Mouse (Mus musculus): ENCODE measurements at regions not wholly inside any gene's neighbourhood (a gene's known extent, or its start where the extent isn't known, plus 50 kb on each side); places are given as distances from the start of the nearest gene placed in this dataset.
A peak's percentile ranks its signal among the peaks of the same experiment; 100 is the strongest.

DNA sequence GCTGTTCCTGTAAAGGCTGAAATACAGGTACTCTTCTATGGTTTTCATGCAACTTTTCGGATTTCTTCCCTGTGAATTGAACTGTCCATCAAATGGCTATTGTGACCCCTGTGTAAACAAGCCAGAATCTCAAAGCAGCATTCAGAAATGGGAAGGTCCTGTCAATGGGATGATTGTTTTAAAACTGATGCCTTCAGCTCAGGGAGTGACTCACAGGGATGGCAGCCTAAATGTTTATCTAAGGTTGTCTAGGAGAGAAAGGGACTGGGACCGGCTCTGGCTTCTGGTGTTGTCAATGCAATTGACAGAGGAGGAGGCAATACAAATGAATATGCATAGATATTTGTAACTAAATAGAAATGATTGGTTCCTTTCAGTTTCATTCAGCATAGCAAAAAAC is 421.3 kb downstream of the Epha4 start:
- Histone ChIP-seq H3K4me1 (ENCODE audit: insufficient read depth, low read length) (no peaks in the 10 kb centered on the region), H3K9ac (replicated peaks; ENCODE audit: low read length, poor library complexity, severe bottlenecking) (no peak overlapping the region), H3K9me3 (ENCODE audit: low read length) (no peaks in the 10 kb centered on the region), H3K36me3 (ENCODE audit: insufficient read depth, low read length) (no peaks in the 10 kb centered on the region), H3K27ac (ENCODE audit: low read depth, low read length) (no peak overlapping the region), H3K27me3 (ENCODE audit: insufficient read depth, low read length) (no peaks in the 10 kb centered on the region), H3K4me3 (ENCODE audit: low read depth, low read length) (no peak overlapping the region), H3K4me2 (ENCODE audit: low read depth, low read length, poor library complexity, severe bottlenecking) (no peak overlapping the region)
- 45% methylated on average over 2 of the region's 2 CpGs for WGBS
- ATAC-seq (ENCODE audit: low FRiP score) (no peak), DNase-seq (ENCODE audit: low spot score) (no peak)
- TF ChIP-seq CTCF (IDR thresholded peaks at IDR 0.05): no peak

- peak; percentile 19 for DNase-seq (ENCODE audit: low spot score)
- Histone ChIP-seq H3K4me3 (ENCODE audit: low read depth, low read length) (no peak overlapping the region), H3K36me3 (ENCODE audit: insufficient read depth, low read length) (no peaks in the 10 kb centered on the region), H3K4me1 (ENCODE audit: insufficient read depth, low read length) (no peaks in the 10 kb centered on the region; the same call in 1 of the 2 replicates), H3K9me3 (ENCODE audit: low read length) (no peaks in the 10 kb centered on the region), H3K9ac (replicated peaks; ENCODE audit: low read length, poor library complexity, severe bottlenecking) (no peak overlapping the region), H3K4me2 (ENCODE audit: low read depth, low read length, poor library complexity, severe bottlenecking) (no peak overlapping the region), H3K27ac (ENCODE audit: low read depth, low read length) (no peak overlapping the region), H3K27me3 (ENCODE audit: insufficient read depth, low read length) (peaks cover 5% of the 10 kb centered on the region; the same call in 1 of the 2 replicates)
- ATAC-seq (ENCODE audit: low FRiP score): no peak
- no peak for TF ChIP-seq CTCF (IDR thresholded peaks at IDR 0.05)
- 20% methylated on average over 12 of the region's 12 CpGs for WGBS
These were observed 413.1 kb downstream of the Epha4 start for GRCm38 (mm10) chr1:77101726-77102272.

DNA sequence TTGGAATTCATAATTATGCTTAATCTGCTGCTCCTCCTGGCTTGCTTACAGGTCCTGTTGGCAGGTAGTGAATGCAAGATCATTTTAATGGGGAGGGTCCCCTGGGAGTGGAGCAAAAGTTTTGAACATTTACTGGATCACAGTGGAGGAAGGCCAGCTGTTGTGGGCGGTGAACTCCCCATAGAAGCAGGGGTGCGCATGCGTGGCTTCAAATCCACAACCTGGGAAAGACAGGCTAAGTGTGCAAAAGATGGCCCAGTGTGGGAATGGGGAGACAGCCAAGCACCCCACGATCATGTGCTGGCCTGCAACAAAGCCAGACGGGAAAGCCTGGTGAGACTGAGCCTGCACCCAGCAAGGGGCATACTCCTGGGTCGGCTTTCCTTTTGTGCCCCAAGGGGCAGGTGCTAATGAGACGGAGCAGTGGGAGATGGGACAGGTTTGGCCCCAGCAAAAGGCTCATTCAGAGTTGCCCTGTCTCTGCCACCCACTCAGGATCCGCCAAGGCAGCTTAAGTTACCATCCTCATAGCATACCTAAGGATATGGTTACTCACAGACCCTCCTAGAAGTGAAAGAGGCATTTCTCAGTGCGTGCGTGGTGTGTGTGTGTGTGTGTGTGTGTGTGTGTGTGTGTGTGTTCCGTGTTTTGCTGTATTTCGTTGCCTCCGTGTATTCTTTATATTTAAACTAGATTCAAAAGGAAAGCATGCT is 412.3 kb downstream of the Epha4 start:
- Histone ChIP-seq H3K36me3 (ENCODE audit: insufficient read depth, low read length) (no peaks in the 10 kb centered on the region), H3K4me3 (ENCODE audit: low read depth, low read length) (no peak overlapping the region), H3K27ac (ENCODE audit: low read depth, low read length) (no peak overlapping the region), H3K9me3 (ENCODE audit: low read length) (no peaks in the 10 kb centered on the region), H3K27me3 (ENCODE audit: insufficient read depth, low read length) (peaks cover 5% of the 10 kb centered on the region; the same call in 1 of the 2 replicates), H3K4me1 (ENCODE audit: insufficient read depth, low read length) (no peaks in the 10 kb centered on the region; the same call in 1 of the 2 replicates), H3K9ac (replicated peaks; ENCODE audit: low read length, poor library complexity, severe bottlenecking) (no peak overlapping the region), H3K4me2 (ENCODE audit: low read depth, low read length, poor library complexity, severe bottlenecking) (no peak overlapping the region)
- peak; percentile 31 for DNase-seq (ENCODE audit: low spot score)
- no peak for TF ChIP-seq CTCF (IDR thresholded peaks at IDR 0.05)
- ATAC-seq (ENCODE audit: low FRiP score): no peak
- 46% methylated on average over 13 of the region's 13 CpGs for WGBS

GRCm38 (mm10) chr1:77109861-77110785 is 404.8 kb downstream of the Epha4 start:
- Histone ChIP-seq H3K4me2 (ENCODE audit: low read depth, low read length, poor library complexity, severe bottlenecking) (no peak overlapping the region), H3K4me3 (ENCODE audit: low read depth, low read length) (no peak overlapping the region), H3K4me1 (ENCODE audit: insufficient read depth, low read length) (no peaks in the 10 kb centered on the region), H3K27ac (ENCODE audit: low read depth, low read length) (no peak overlapping the region), H3K9ac (replicated peaks; ENCODE audit: low read length, poor library complexity, severe bottlenecking) (no peak overlapping the region), H3K36me3 (ENCODE audit: insufficient read depth, low read length) (no peaks in the 10 kb centered on the region), H3K27me3 (ENCODE audit: insufficient read depth, low read length) (no peaks in the 10 kb centered on the region), H3K9me3 (ENCODE audit: low read length) (no peaks in the 10 kb centered on the region)
- ATAC-seq (ENCODE audit: low FRiP score) (no peak), DNase-seq (ENCODE audit: low spot score) (no peak)
- WGBS: 67% methylated on average over 6 of the region's 6 CpGs
- TF ChIP-seq CTCF (IDR thresholded peaks at IDR 0.05): no peak

GRCm38 (mm10) chr1:77128411-77128810 is 386.5 kb downstream of the Epha4 start:
- Histone ChIP-seq H3K4me2 (ENCODE audit: low read depth, low read length, poor library complexity, severe bottlenecking) (no peak overlapping the region), H3K27me3 (ENCODE audit: insufficient read depth, low read length) (no peaks in the 10 kb centered on the region), H3K36me3 (ENCODE audit: insufficient read depth, low read length) (no peaks in the 10 kb centered on the region), H3K4me1 (ENCODE audit: insufficient read depth, low read length) (no peaks in the 10 kb centered on the region), H3K27ac (ENCODE audit: low read depth, low read length) (no peak overlapping the region), H3K9ac (replicated peaks; ENCODE audit: low read length, poor library complexity, severe bottlenecking) (no peak overlapping the region), H3K4me3 (ENCODE audit: low read depth, low read length) (no peak overlapping the region), H3K9me3 (ENCODE audit: low read length) (no peaks in the 10 kb centered on the region)
- 54% methylated on average over 3 of the region's 3 CpGs for WGBS
- ATAC-seq (ENCODE audit: low FRiP score): no peak
- peak; percentile 19 for DNase-seq (ENCODE audit: low spot score)
- no peak for TF ChIP-seq CTCF (IDR thresholded peaks at IDR 0.05)

All from midbrain, postnatal 0 days (tissue).